Mouse (Mus musculus) CD4-positive naive resting alpha-beta T cell, adult 76 days (primary cell): ENCODE data around the gene Sox12. TPM values are rescaled to one million over a fixed set of nuclear protein-coding genes. Genes with fewer than 3 reads are reported as not detected.

Experiments
- total RNA-seq: library from RNA; stranded (reverse); gene quantifications from one replicate; pipeline ENCODE4 v1.2.4, GENCODE M21; 2023

Gene Sox12
- 0.56 TPM for total RNA-seq

GRCm38 (mm10) chr2:152397680-152398435, at the start of gene Sox12:
Gene Sox12, minus strand, starts transcription at chr2:152398063.

GRCm38 (mm10) chr2:152415287-152415686, 17.4 kb upstream of the Sox12 start, which contains the start of gene 6820408C15Rik:
Gene 6820408C15Rik, plus strand, starts transcription at chr2:152415587.

GRCm38 (mm10) chr2:152414591-152415165, 16.8 kb upstream of the Sox12 start, which contains the start of gene Zcchc3:
Gene Zcchc3, minus strand, starts transcription at chr2:152415027.

GRCm38 (mm10) chr2:152376345-152376741, 21.5 kb downstream of the Sox12 start, which contains the start of gene Nrsn2:
Gene Nrsn2, minus strand, starts transcription at chr2:152376638.

Other genes with a start within 250 kb of the Sox12 start
- 104 TPM for gene Csnk2a1, start 171.2 kb downstream of the Sox12 start, total RNA-seq
- gene Tbc1d20, start 104.2 kb downstream of the Sox12 start, total RNA-seq, result 56.9 TPM
- gene Rbck1, start 65.4 kb downstream of the Sox12 start, total RNA-seq, result 231 TPM
- gene Trib3, start 54.0 kb downstream of the Sox12 start, total RNA-seq, result 20.1 TPM
- not detected for gene Nrsn2, start 21.4 kb downstream of the Sox12 start, total RNA-seq
- gene Zcchc3, start 17.0 kb upstream of the Sox12 start, total RNA-seq, result 1.4 TPM
- not detected for gene 6820408C15Rik, start 17.5 kb upstream of the Sox12 start, total RNA-seq
- not detected for gene Defb23, start 66.6 kb upstream of the Sox12 start, total RNA-seq
- not detected for gene Defb20, start 79.0 kb upstream of the Sox12 start, total RNA-seq
- gene Defb22, start 92.1 kb upstream of the Sox12 start, total RNA-seq, result not detected
- gene Defb26, start 113.6 kb upstream of the Sox12 start, total RNA-seq, result not detected
- not detected for gene Defb28, start 120.2 kb upstream of the Sox12 start, total RNA-seq
- gene Defb29, start 142.0 kb upstream of the Sox12 start, total RNA-seq, result not detected
- not detected for gene Gm17416, start 171.3 kb upstream of the Sox12 start, total RNA-seq
- gene Defb21, start 174.7 kb upstream of the Sox12 start, total RNA-seq, result not detected
- not detected for gene Defb19, start 182.2 kb upstream of the Sox12 start, total RNA-seq
- not detected for gene Defb45, start 201.3 kb upstream of the Sox12 start, total RNA-seq
- gene Defb36, start 206.3 kb upstream of the Sox12 start, total RNA-seq, result not detected
- gene Defb25, start 225.0 kb upstream of the Sox12 start, total RNA-seq, result not detected
- 0.35 TPM for gene Rem1, start 228.9 kb upstream of the Sox12 start, total RNA-seq